Mouse (Mus musculus) heart, postnatal 14 days (tissue): Measurements from ENCODE around the gene Pigt. TPM values are rescaled to one million over a fixed set of nuclear protein-coding genes. Genes with fewer than 3 reads are reported as not detected.
A peak's percentile ranks its signal among the peaks of the same experiment; 100 is the strongest.

Experiments used
- DNase-seq, 2 experiments: peaks; one replicate each; pipeline ENCODE4 v3.0.0; 2021 to 2022
- intact Hi-C: fragments of 180-260 bp; cut with DNase I; formaldehyde crosslinking; loops from one replicate; pipeline ENCODE4 v1.15.1; 2025
- total RNA-seq, 2 experiments: library from RNA; stranded (reverse); gene quantifications; 2 replicates each; pipeline ENCODE4 v1.2.3; 2021

The Pigt gene
- total RNA-seq, 2 experiments from 2014 or later, result 43.1 to 45.9 TPM

- intact Hi-C loops, result no loop called here
- DNase-seq, result no peak
Observed at GRCm38 (mm10) chr2:164473624-164474023, 23.7 kb upstream of the Pigt start, which contains the start of gene Trp53tg5. TSS of gene Trp53tg5 (minus strand) at chr2:164473724.

GRCm38 (mm10) chr2:164485681-164486257 lies 11.6 kb upstream of the Pigt start, which contains the start of gene Dbndd2:
TSS of gene Dbndd2 (plus strand) at chr2:164486106.
- intact Hi-C loops, result loop anchor here (2.0 kb wide), 1 partner anchor 23 kb away; no protein-coding TSS in a partner anchor
- DNase-seq, result peak; percentile 45 to 67

- intact Hi-C loops, result no loop called here
- DNase-seq, result peak; percentile 78 to 87
Observed at GRCm38 (mm10) chr2:164486258-164487114, 10.8 kb upstream of the Pigt start.

GRCm38 (mm10) chr2:164487115-164487527 lies 10.2 kb upstream of the Pigt start:
- DNase-seq, result no peak
- intact Hi-C loops, result no loop called here

- intact Hi-C loops, result no loop called here
Observed at GRCm38 (mm10) chr2:164487812-164488211, 9.5 kb upstream of the Pigt start.

GRCm38 (mm10) chr2:164494126-164494525 lies 3.2 kb upstream of the Pigt start:
- DNase-seq, result no peak
- intact Hi-C loops, result no loop called here

More at GRCm38 (mm10) chr2:164487812-164488211, 9.5 kb upstream of the Pigt start:
- DNase-seq, result no peak

- DNase-seq, result no peak
- intact Hi-C loops, result no loop called here
Observed at GRCm38 (mm10) chr2:164496331-164496730, 989 bp upstream of the Pigt start.

GRCm38 (mm10) chr2:164497691-164498268 lies 460 bp downstream of the Pigt start:
- no peak for DNase-seq
- intact Hi-C loops, result no loop called here

- no peak for DNase-seq
- intact Hi-C loops, result no loop called here
Observed at GRCm38 (mm10) chr2:164499317-164499716, 2.0 kb downstream of the Pigt start.

GRCm38 (mm10) chr2:164500511-164500910 lies 3.2 kb downstream of the Pigt start:
- intact Hi-C loops, result no loop called here
- DNase-seq, result no peak

- intact Hi-C loops, result no loop called here
- DNase-seq, result no peak
Observed at GRCm38 (mm10) chr2:164504919-164505318, 7.6 kb downstream of the Pigt start.

- DNase-seq, result no peak
- intact Hi-C loops, result no loop called here
Observed at GRCm38 (mm10) chr2:164505619-164506347, 8.5 kb downstream of the Pigt start.

GRCm38 (mm10) chr2:164507811-164508210 lies 10.5 kb downstream of the Pigt start:
- no peak for DNase-seq
- intact Hi-C loops, result no loop called here

- intact Hi-C loops, result no loop called here
- no peak for DNase-seq
Observed at GRCm38 (mm10) chr2:164510621-164511190, 13.4 kb downstream of the Pigt start.

- no peak for DNase-seq
- intact Hi-C loops, result no loop called here
Observed at GRCm38 (mm10) chr2:164512121-164512909, 15.0 kb downstream of the Pigt start.

- DNase-seq, result peak; percentile 41 to 49
- intact Hi-C loops, result no loop called here
Observed at GRCm38 (mm10) chr2:164513389-164513788, 16.1 kb downstream of the Pigt start.

GRCm38 (mm10) chr2:164514916-164515315 lies 17.6 kb downstream of the Pigt start:
- intact Hi-C loops, result no loop called here
- no peak for DNase-seq

- intact Hi-C loops, result no loop called here
- DNase-seq, result no peak
Observed at GRCm38 (mm10) chr2:164515897-164516296, 18.6 kb downstream of the Pigt start.

- DNase-seq, result no peak
- intact Hi-C loops, result no loop called here
Observed at GRCm38 (mm10) chr2:164516592-164516991, 19.3 kb downstream of the Pigt start.
